Mouse (Mus musculus): ENCODE data around the gene Ttc23. TPM values are rescaled to one million over a fixed set of nuclear protein-coding genes. Genes with fewer than 3 reads are reported as not detected.

Ttc23 gene
- polyA plus RNA-seq, 1 experiment from 2014 or later, result 37.9 TPM

GRCm38 (mm10) chr7:67713820-67714510 is 66.8 kb downstream of the Ttc23 start:
- Histone ChIP-seq H3K9ac (ENCODE audit: low read length) (no peak overlapping the region), H3K4me3 (ENCODE audit: low read depth, low read length) (no peak overlapping the region), H3K27me3 (ENCODE audit: control insufficient read depth, insufficient read depth, low read length) (no peaks in the 10 kb centered on the region), H3K9me3 (ENCODE audit: control insufficient read depth, low read length) (no peaks in the 10 kb centered on the region), H3K27ac (ENCODE audit: low read depth, low read length) (peak overlapping the region; percentile 58; the same call in 1 of the 2 replicates), H3K36me3 (ENCODE audit: control insufficient read depth, insufficient read depth, low read length) (peaks cover 4% of the 10 kb centered on the region; the same call in 1 of the 2 replicates), H3K4me2 (ENCODE audit: low read depth, low read length, severe bottlenecking) (no peak overlapping the region), H3K4me1 (replicated peaks; ENCODE audit: control insufficient read depth, insufficient read depth, low read length) (0 out of 2 replicates have a peak, but pooled peaks cover 2% of the 10 kb centered on the region)
- ATAC-seq (replicated peaks; ENCODE audit: low FRiP score) (no peak), DNase-seq (ENCODE audit: low spot score) (peak; percentile 75)
- WGBS, result 59% methylated on average over 19 of the region's 19 CpGs

- 81% methylated on average over 7 of the region's 7 CpGs for WGBS
- no peak for ATAC-seq (replicated peaks; ENCODE audit: low FRiP score)
- peaks cover 4% of the 10 kb centered on the region; the same call in 1 of the 2 replicates for H3K36me3 ChIP-seq (ENCODE audit: control insufficient read depth, insufficient read depth, low read length)
Observed at GRCm38 (mm10) chr7:67715176-67715575, 68.0 kb downstream of the Ttc23 start.

GRCm38 (mm10) chr7:67716213-67716878 is 69.1 kb downstream of the Ttc23 start:
- Histone ChIP-seq H3K4me3 (ENCODE audit: low read depth, low read length) (no peak overlapping the region), H3K36me3 (ENCODE audit: control insufficient read depth, insufficient read depth, low read length) (peaks cover 4% of the 10 kb centered on the region; the same call in 1 of the 2 replicates), H3K27me3 (ENCODE audit: control insufficient read depth, insufficient read depth, low read length) (no peaks in the 10 kb centered on the region), H3K4me1 (replicated peaks; ENCODE audit: control insufficient read depth, insufficient read depth, low read length) (0 out of 2 replicates have a peak, but pooled peaks cover 4% of the 10 kb centered on the region), H3K4me2 (ENCODE audit: low read depth, low read length, severe bottlenecking) (no peak overlapping the region), H3K9me3 (ENCODE audit: control insufficient read depth, low read length) (no peaks in the 10 kb centered on the region), H3K27ac (ENCODE audit: low read depth, low read length) (no peak overlapping the region), H3K9ac (ENCODE audit: low read length) (no peak overlapping the region)
- no peak for ATAC-seq (replicated peaks; ENCODE audit: low FRiP score)
- DNase-seq (ENCODE audit: low spot score), result no peak
- 81% methylated on average over 11 of the region's 11 CpGs for WGBS

More at GRCm38 (mm10) chr7:67715176-67715575, 68.0 kb downstream of the Ttc23 start:
- Histone ChIP-seq H3K27me3 (ENCODE audit: control insufficient read depth, insufficient read depth, low read length) (no peaks in the 10 kb centered on the region), H3K4me2 (ENCODE audit: low read depth, low read length, severe bottlenecking) (no peak overlapping the region), H3K4me3 (ENCODE audit: low read depth, low read length) (no peak overlapping the region), H3K4me1 (replicated peaks; ENCODE audit: control insufficient read depth, insufficient read depth, low read length) (0 out of 2 replicates have a peak, but pooled peaks cover 4% of the 10 kb centered on the region), H3K9ac (ENCODE audit: low read length) (no peak overlapping the region), H3K9me3 (ENCODE audit: control insufficient read depth, low read length) (no peaks in the 10 kb centered on the region), H3K27ac (ENCODE audit: low read depth, low read length) (no peak overlapping the region)
- no peak for DNase-seq (ENCODE audit: low spot score)

- Histone ChIP-seq H3K4me3 (ENCODE audit: low read depth, low read length) (no peak overlapping the region), H3K9ac (ENCODE audit: low read length) (no peak overlapping the region), H3K27ac (ENCODE audit: low read depth, low read length) (no peak overlapping the region), H3K9me3 (ENCODE audit: control insufficient read depth, low read length) (no peaks in the 10 kb centered on the region), H3K4me2 (ENCODE audit: low read depth, low read length, severe bottlenecking) (no peak overlapping the region), H3K4me1 (replicated peaks; ENCODE audit: control insufficient read depth, insufficient read depth, low read length) (0 out of 2 replicates have a peak, but pooled peaks cover 4% of the 10 kb centered on the region), H3K36me3 (ENCODE audit: control insufficient read depth, insufficient read depth, low read length) (peaks cover 4% of the 10 kb centered on the region; the same call in 1 of the 2 replicates), H3K27me3 (ENCODE audit: control insufficient read depth, insufficient read depth, low read length) (no peaks in the 10 kb centered on the region)
- DNase-seq (ENCODE audit: low spot score) (no peak), ATAC-seq (replicated peaks; ENCODE audit: low FRiP score) (no peak)
- WGBS, result 86% methylated on average over 10 of the region's 10 CpGs
Observed at GRCm38 (mm10) chr7:67716925-67717324, 69.7 kb downstream of the Ttc23 start.

- DNase-seq (ENCODE audit: low spot score) (no peak), ATAC-seq (replicated peaks; ENCODE audit: low FRiP score) (no peak)
- Histone ChIP-seq H3K4me2 (ENCODE audit: low read depth, low read length, severe bottlenecking) (no peak overlapping the region), H3K4me3 (ENCODE audit: low read depth, low read length) (no peak overlapping the region), H3K9ac (ENCODE audit: low read length) (no peak overlapping the region), H3K9me3 (ENCODE audit: control insufficient read depth, low read length) (no peaks in the 10 kb centered on the region), H3K27me3 (ENCODE audit: control insufficient read depth, insufficient read depth, low read length) (no peaks in the 10 kb centered on the region), H3K27ac (ENCODE audit: low read depth, low read length) (no peak overlapping the region), H3K4me1 (replicated peaks; ENCODE audit: control insufficient read depth, insufficient read depth, low read length) (0 out of 2 replicates have a peak, but pooled peaks cover 4% of the 10 kb centered on the region), H3K36me3 (ENCODE audit: control insufficient read depth, insufficient read depth, low read length) (0 out of 2 replicates have a peak, but pooled peaks cover 3% of the 10 kb centered on the region)
- 88% methylated on average over 3 of the region's 3 CpGs for WGBS
Observed at GRCm38 (mm10) chr7:67717520-67717919, 70.3 kb downstream of the Ttc23 start.

GRCm38 (mm10) chr7:67718804-67719203 is 71.6 kb downstream of the Ttc23 start:
- Histone ChIP-seq H3K27me3 (ENCODE audit: control insufficient read depth, insufficient read depth, low read length) (no peaks in the 10 kb centered on the region), H3K36me3 (ENCODE audit: control insufficient read depth, insufficient read depth, low read length) (no peaks in the 10 kb centered on the region), H3K4me3 (ENCODE audit: low read depth, low read length) (no peak overlapping the region), H3K4me2 (ENCODE audit: low read depth, low read length, severe bottlenecking) (no peak overlapping the region), H3K9me3 (ENCODE audit: control insufficient read depth, low read length) (no peaks in the 10 kb centered on the region), H3K4me1 (replicated peaks; ENCODE audit: control insufficient read depth, insufficient read depth, low read length) (0 out of 2 replicates have a peak, but pooled peaks cover 4% of the 10 kb centered on the region), H3K9ac (ENCODE audit: low read length) (no peak overlapping the region), H3K27ac (ENCODE audit: low read depth, low read length) (no peak overlapping the region)
- WGBS, result 86% methylated on average over 8 of the region's 8 CpGs
- ATAC-seq (replicated peaks; ENCODE audit: low FRiP score) (no peak), DNase-seq (ENCODE audit: low spot score) (no peak)

- H3K9me3 ChIP-seq (ENCODE audit: control insufficient read depth, low read length), result no peaks in the 10 kb centered on the region
- H3K27ac ChIP-seq (ENCODE audit: low read depth, low read length), result no peak overlapping the region
- whole genome bisulfite sequencing, result 45% methylated on average over 2 of the region's 2 CpGs
- DNase-seq (ENCODE audit: low spot score) (no peak), ATAC-seq (replicated peaks; ENCODE audit: low FRiP score) (no peak)
- 0 out of 2 replicates have a peak, but pooled peaks cover 2% of the 10 kb centered on the region for H3K4me1 ChIP-seq (replicated peaks; ENCODE audit: control insufficient read depth, insufficient read depth, low read length)
- no peaks in the 10 kb centered on the region for H3K36me3 ChIP-seq (ENCODE audit: control insufficient read depth, insufficient read depth, low read length)
- H3K27me3 ChIP-seq (ENCODE audit: control insufficient read depth, insufficient read depth, low read length), result no peaks in the 10 kb centered on the region
- H3K4me2 ChIP-seq (ENCODE audit: low read depth, low read length, severe bottlenecking), result no peak overlapping the region
- no peak overlapping the region for H3K4me3 ChIP-seq (ENCODE audit: low read depth, low read length)
- H3K9ac ChIP-seq (ENCODE audit: low read length), result no peak overlapping the region
Observed at GRCm38 (mm10) chr7:67722163-67722562, 75.0 kb downstream of the Ttc23 start.

- ATAC-seq (replicated peaks; ENCODE audit: low FRiP score), result no peak
- no peaks in the 10 kb centered on the region; the same call in 1 of the 2 replicates for H3K36me3 ChIP-seq (ENCODE audit: control insufficient read depth, insufficient read depth, low read length)
- WGBS, result 83% methylated on average over 4 of the region's 4 CpGs
Observed at GRCm38 (mm10) chr7:67724536-67724935, 77.3 kb downstream of the Ttc23 start.

More at GRCm38 (mm10) chr7:67724536-67724935, 77.3 kb downstream of the Ttc23 start:
- Histone ChIP-seq H3K4me2 (ENCODE audit: low read depth, low read length, severe bottlenecking) (no peak overlapping the region), H3K27ac (ENCODE audit: low read depth, low read length) (no peak overlapping the region), H3K4me1 (replicated peaks; ENCODE audit: control insufficient read depth, insufficient read depth, low read length) (0 out of 2 replicates have a peak, but pooled peaks cover 2% of the 10 kb centered on the region), H3K9me3 (ENCODE audit: control insufficient read depth, low read length) (no peaks in the 10 kb centered on the region), H3K27me3 (ENCODE audit: control insufficient read depth, insufficient read depth, low read length) (no peaks in the 10 kb centered on the region), H3K9ac (ENCODE audit: low read length) (no peak overlapping the region), H3K4me3 (ENCODE audit: low read depth, low read length) (no peak overlapping the region)
- DNase-seq (ENCODE audit: low spot score), result no peak

All from forebrain, embryonic 11.5 days (tissue).